Mouse (Mus musculus): ENCODE data around the gene Eno3.

GRCm38 (mm10) chr11:70678092-70678491 is 21.1 kb downstream of the Eno3 start:
- TF ChIP-seq POLR2A (IDR thresholded peaks at IDR 0.05; ENCODE audit: low read depth, low read length) (no peak), CTCF (IDR thresholded peaks at IDR 0.05; ENCODE audit: extremely low read depth, insufficient read depth, insufficient read length, insufficient replicate concordance) (no peak)

Data from spleen, adult 2 months (tissue).